Mouse (Mus musculus) gastrocnemius, adult 2 months (tissue): ENCODE results near the gene Akap2. TPM values are rescaled to one million over a fixed set of nuclear protein-coding genes. Genes with fewer than 3 reads are reported as not detected.

Experiments
- DNase-seq: peaks from one replicate; pipeline ENCODE4 v3.0.0; 2022
- H3K27ac ChIP-seq: fragments of 200-600 bp; 2 replicates; pipeline ENCODE4 v1.8.1; 2022; ENCODE audit warnings: mild to moderate bottlenecking
- H3K4me3 ChIP-seq: fragments of 200-600 bp; 2 replicates; pipeline ENCODE4 v1.8.1; 2022; ENCODE audit warnings: mild to moderate bottlenecking, moderate library complexity
- CTCF ChIP-seq: fragments of 200-600 bp; IDR thresholded peaks from 2 replicates; pipeline ENCODE4 v1.8.1; 2022; ENCODE audit warnings: antibody characterized with exemption, mild to moderate bottlenecking, moderate library complexity
- intact Hi-C: fragments of 180-260 bp; cut with DNase I; formaldehyde crosslinking; loops from one replicate; pipeline ENCODE4 v1.15.1; 2025
- total RNA-seq, 2 experiments: library from RNA; stranded (reverse); gene quantifications; 2 replicates each; pipeline ENCODE4 v1.2.3; 2021

The Akap2 gene
- total RNA-seq, 2 experiments from 2014 or later, result 28.3 to 42.6 TPM

GRCm38 (mm10) chr4:57927464-57928205 is 210.2 kb downstream of the Akap2 start:
- no peak overlapping the region for H3K4me3 ChIP-seq
- no peak for DNase-seq
- intact Hi-C loops, result loop anchor here (5.0 kb wide), 1 partner anchor 150 kb away; no protein-coding TSS in a partner anchor
- H3K27ac ChIP-seq, result no peak overlapping the region
- peak; percentile 70 for TF ChIP-seq CTCF

GRCm38 (mm10) chr4:57930559-57931170 is 213.2 kb downstream of the Akap2 start:
- no peak for TF ChIP-seq CTCF
- DNase-seq, result no peak
- intact Hi-C loops, result no loop called here
- H3K27ac ChIP-seq, result no peak overlapping the region
- H3K4me3 ChIP-seq, result no peak overlapping the region

- Histone ChIP-seq H3K4me3 (no peak overlapping the region), H3K27ac (no peak overlapping the region)
- intact Hi-C loops, result no loop called here
- TF ChIP-seq CTCF, result no peak
- no peak for DNase-seq
Observed at GRCm38 (mm10) chr4:57934181-57934580, 216.7 kb downstream of the Akap2 start.

- DNase-seq, result no peak
- TF ChIP-seq CTCF, result no peak
- H3K27ac ChIP-seq, result no peak overlapping the region
- no peak overlapping the region for H3K4me3 ChIP-seq
- intact Hi-C loops, result no loop called here
Observed at GRCm38 (mm10) chr4:57937292-57937691, 219.8 kb downstream of the Akap2 start.

GRCm38 (mm10) chr4:57940631-57941030 is 223.2 kb downstream of the Akap2 start:
- no peak for TF ChIP-seq CTCF
- DNase-seq, result no peak
- H3K27ac ChIP-seq, result no peak overlapping the region
- no peak overlapping the region for H3K4me3 ChIP-seq
- intact Hi-C loops, result no loop called here

- H3K4me3 ChIP-seq, result no peak overlapping the region
Observed at GRCm38 (mm10) chr4:57942892-57943291, 225.4 kb downstream of the Akap2 start.

More at GRCm38 (mm10) chr4:57942892-57943291, 225.4 kb downstream of the Akap2 start:
- TF ChIP-seq CTCF, result no peak
- H3K27ac ChIP-seq, result no peak overlapping the region
- intact Hi-C loops, result no loop called here
- no peak for DNase-seq

Other genes with a start within 250 kb of the Akap2 start
- gene Pakap, start 149.5 kb upstream of the Akap2 start, total RNA-seq, result 1 to 10 TPM; 4.9 to 7.0 TPM
- under 1 TPM in 1 of 2 experiments, not detected in 1; 0.28 TPM for gene D630039A03Rik, start 198.6 kb downstream of the Akap2 start, total RNA-seq
- 10 to 100 TPM; 74.7 to 77.6 TPM for gene Txn1, start 238.8 kb downstream of the Akap2 start, total RNA-seq